Mouse (Mus musculus) sigmoid colon, adult 10 weeks (tissue): ENCODE measurements around the gene Ecel1. TPM values are rescaled to one million over a fixed set of nuclear protein-coding genes. Genes with fewer than 3 reads are reported as not detected.

Experiments used
- polyA plus RNA-seq: library from polyadenylated mRNA; stranded (reverse); fragments of 350-450 nt; fragmentation: Illumina TruSeq; extraction: RNeasy Lipid Tissue Mini Kit (QIAGEN cat#74804); gene quantifications from one replicate; pipeline ENCODE4 v1.2.3, GENCODE M21; 2014; ENCODE audit warnings: low read depth, low replicate concordance

Gene Ecel1
- polyA plus RNA-seq: not detected

GRCm38 (mm10) chr1:87156199-87156587 lies at the start of gene Ecel1:
Gene Ecel1, minus strand, starts transcription at chr1:87156521.

GRCm38 (mm10) chr1:87204465-87204864 lies 48.1 kb upstream of the Ecel1 start, which contains the start of gene Chrng:
Gene Chrng, plus strand, starts transcription at chr1:87204657.

GRCm38 (mm10) chr1:87190429-87190828 lies 34.1 kb upstream of the Ecel1 start, which contains the start of gene Chrnd:
Gene Chrnd, plus strand, starts transcription at chr1:87190607.

GRCm38 (mm10) chr1:87183013-87183412 lies 26.7 kb upstream of the Ecel1 start, which contains the start of gene Prss56:
Gene Prss56, plus strand, starts transcription at chr1:87183313.

GRCm38 (mm10) chr1:87124673-87125072 lies 31.6 kb downstream of the Ecel1 start, which contains the start of gene Akp3:
Gene Akp3, plus strand, starts transcription at chr1:87124973.

GRCm38 (mm10) chr1:87101411-87101810 lies 54.9 kb downstream of the Ecel1 start, which contains the start of gene Alpi:
Gene Alpi, minus strand, starts transcription at chr1:87101606.

Other genes with a start within 250 kb of the Ecel1 start
- gene Alppl2, start 66.6 kb downstream of the Ecel1 start, polyA plus RNA-seq: not detected
- gene Alpi, start 54.9 kb downstream of the Ecel1 start, polyA plus RNA-seq: 0.54 TPM
- gene Akp3, start 31.5 kb downstream of the Ecel1 start, polyA plus RNA-seq: not detected
- not detected for gene Prss56, start 26.8 kb upstream of the Ecel1 start, polyA plus RNA-seq
- not detected for gene Chrnd, start 34.1 kb upstream of the Ecel1 start, polyA plus RNA-seq
- gene Chrng, start 48.1 kb upstream of the Ecel1 start, polyA plus RNA-seq: not detected
- gene Eif4e2, start 57.4 kb upstream of the Ecel1 start, polyA plus RNA-seq: 34.6 TPM
- 8.4 TPM for gene Efhd1, start 107.8 kb upstream of the Ecel1 start, polyA plus RNA-seq
- 109 TPM for gene Gigyf2, start 170.5 kb upstream of the Ecel1 start, polyA plus RNA-seq
- 0.73 TPM for gene Kcnj13, start 238.2 kb upstream of the Ecel1 start, polyA plus RNA-seq